Mouse (Mus musculus) adrenal gland, adult 10 weeks (tissue): Measurements from ENCODE around the gene Raet1d. TPM values are rescaled to one million over a fixed set of nuclear protein-coding genes. Genes with fewer than 3 reads are reported as not detected.

Source experiments
- polyA plus RNA-seq: library from polyadenylated mRNA; stranded (reverse); fragments of 350-450 nt; fragmentation: Illumina TruSeq; extraction: RNeasy Lipid Tissue Mini Kit (QIAGEN cat#74804); gene quantifications from one replicate; pipeline ENCODE4 v1.2.3, GENCODE M21; 2014; ENCODE audit warnings: low read depth, low replicate concordance

The Raet1d gene
- polyA plus RNA-seq = 1.5 TPM

DNA sequence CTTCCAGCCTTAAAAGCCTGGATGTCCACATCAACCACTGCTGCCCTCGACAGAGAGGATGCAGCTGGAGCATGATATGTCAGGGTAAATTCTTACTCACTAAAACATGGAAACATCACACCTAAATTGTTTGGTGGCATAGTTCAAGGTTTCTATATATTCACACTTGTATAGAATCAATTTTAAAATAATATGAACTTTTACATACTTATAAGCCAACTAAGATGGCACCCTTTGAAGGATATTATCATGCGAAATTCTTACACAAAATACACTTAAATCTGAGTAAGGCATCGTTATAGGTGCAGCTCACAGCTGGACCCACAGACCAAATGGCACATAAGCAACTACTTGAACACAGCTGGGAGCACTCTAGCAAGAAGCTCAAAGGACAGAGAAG is at the start of gene Raet1d:
Gene Raet1d, plus strand, starts transcription at position 301 of the 400 bp plus-strand sequence.

Other genes starting within 250 kb of the Raet1d start
- gene E030030I06Rik, start 211.3 kb upstream of the Raet1d start, polyA plus RNA-seq = 0.99 TPM
- 8.0 TPM for gene Raet1e, start 202.0 kb upstream of the Raet1d start, polyA plus RNA-seq
- gene H60b, start 202.0 kb upstream of the Raet1d start, polyA plus RNA-seq = 8.3 TPM